Mouse (Mus musculus) embryonic facial prominence, embryonic 11.5 days (tissue): Measurements from ENCODE around the gene Asb8. TPM values are rescaled to one million over a fixed set of nuclear protein-coding genes. Genes with fewer than 3 reads are reported as not detected.

Experiments
- ATAC-seq: fragments of 200-750 bp; cut with Nextera tagmentation; replicated peaks from 2 replicates; pipeline ENCODE4 v1.8.0; 2017; ENCODE audit warnings: low read depth; ENCODE audit not compliant: insufficient number of reproducible peaks, low FRiP score, low TSS enrichment
- DNase-seq: peaks from one replicate; pipeline ENCODE4 v3.0.0-alpha.2; 2015; ENCODE audit warnings: low spot score
- H3K27ac ChIP-seq: fragments of 300-500 bp; sonication (generic); replicated peaks from 2 replicates; pipeline ENCODE4 v1.5.1; 2014; ENCODE audit warnings: mild to moderate bottlenecking, low read depth, low read length, control low read depth
- H3K27me3 ChIP-seq: fragments of 300-500 bp; sonication (generic); 2 replicates; pipeline ENCODE4 v1.6.1; 2014; ENCODE audit warnings: mild to moderate bottlenecking, low read length, moderate library complexity, mixed read lengths; ENCODE audit not compliant: control insufficient read depth, insufficient read depth
- H3K36me3 ChIP-seq: fragments of 300-500 bp; sonication (generic); replicated peaks from 2 replicates; pipeline ENCODE4 v1.6.1; 2014; ENCODE audit warnings: low read depth, mild to moderate bottlenecking, low read length, moderate library complexity, mixed read lengths; ENCODE audit not compliant: control insufficient read depth, insufficient read depth
- H3K4me1 ChIP-seq: fragments of 300-500 bp; sonication (generic); 2 replicates; pipeline ENCODE4 v1.6.1; 2014; ENCODE audit warnings: low read length, mixed read lengths; ENCODE audit not compliant: control insufficient read depth, insufficient read depth
- H3K4me2 ChIP-seq: fragments of 300-500 bp; sonication (generic); 2 replicates; pipeline ENCODE4 v1.6.1; 2014; ENCODE audit warnings: low read depth, mild to moderate bottlenecking, control low read depth, low read length, moderate library complexity
- H3K4me3 ChIP-seq: fragments of 300-500 bp; sonication (generic); 2 replicates; pipeline ENCODE4 v1.5.1; 2014; ENCODE audit warnings: low read depth, low read length, control low read depth
- H3K9ac ChIP-seq: fragments of 300-500 bp; sonication (generic); replicated peaks from 2 replicates; pipeline ENCODE4 v1.6.1; 2014; ENCODE audit warnings: mild to moderate bottlenecking, control low read depth, low read length
- H3K9me3 ChIP-seq: fragments of 300-500 bp; sonication (generic); replicated peaks from 2 replicates; pipeline ENCODE4 v1.6.1; 2016; ENCODE audit warnings: mild to moderate bottlenecking, low read length, inconsistent platforms, mixed read lengths; ENCODE audit not compliant: control insufficient read depth
- WGBS: fragments of 180-500 bp; shearing (Covaris S2); extraction: QIAGEN DNeasy Blood & Tissue Kit; methylation state at CpG from one replicate; pipeline ENCODE4 v1.1.7; 2014; 5-methylcytosine and 5-hydroxymethylcytosine counted together
- polyA plus RNA-seq: library from polyadenylated mRNA; unstranded; fragments of >200 nt; fragmentation: Nextera tagmentation; extraction: Ambion mirVana; gene quantifications from 2 replicates; pipeline ENCODE4 v1.2.1, GENCODE M21; 2014

Gene Asb8
- polyA plus RNA-seq, 1 experiment from 2014 or later: 47.8 TPM

- no peaks in the 10 kb centered on the region for H3K27me3 ChIP-seq
- H3K27ac ChIP-seq: no peak overlapping the region
- H3K4me3 ChIP-seq: no peak overlapping the region
- H3K4me2 ChIP-seq: no peak overlapping the region
- H3K9me3 ChIP-seq: no peaks in the 10 kb centered on the region
- peaks cover 9% of the 10 kb centered on the region for H3K36me3 ChIP-seq
- DNase-seq (no peak), ATAC-seq (no peak)
- 92% methylated on average over 4 of the region's 4 CpGs for WGBS
- no peaks in the 10 kb centered on the region for H3K4me1 ChIP-seq
- no peak overlapping the region for H3K9ac ChIP-seq
Observed at GRCm38 (mm10) chr15:98131001-98131400, 34.4 kb downstream of the Asb8 start.

- H3K4me1 ChIP-seq: no peaks in the 10 kb centered on the region
- no peaks in the 10 kb centered on the region for H3K27me3 ChIP-seq
- WGBS: 92% methylated on average over 20 of the region's 20 CpGs
- H3K9ac ChIP-seq: no peak overlapping the region
- no peak overlapping the region for H3K27ac ChIP-seq
- no peak overlapping the region for H3K4me3 ChIP-seq
- no peak overlapping the region for H3K4me2 ChIP-seq
- no peaks in the 10 kb centered on the region for H3K9me3 ChIP-seq
- DNase-seq: no peak
- no peak for ATAC-seq
- peaks cover 3% of the 10 kb centered on the region for H3K36me3 ChIP-seq
Observed at GRCm38 (mm10) chr15:98120831-98121230, 44.6 kb downstream of the Asb8 start.

GRCm38 (mm10) chr15:98119363-98119762, 46.1 kb downstream of the Asb8 start:
- ATAC-seq: no peak
- H3K9me3 ChIP-seq: no peaks in the 10 kb centered on the region
- H3K4me1 ChIP-seq: no peaks in the 10 kb centered on the region
- H3K27me3 ChIP-seq: no peaks in the 10 kb centered on the region
- DNase-seq: no peak
- 83% methylated on average over 12 of the region's 12 CpGs for WGBS
- H3K36me3 ChIP-seq: peaks cover 3% of the 10 kb centered on the region
- no peak overlapping the region for H3K4me3 ChIP-seq
- H3K4me2 ChIP-seq: no peak overlapping the region
- no peak overlapping the region for H3K27ac ChIP-seq
- no peak overlapping the region for H3K9ac ChIP-seq

- ATAC-seq (no peak), DNase-seq (no peak)
- no peaks in the 10 kb centered on the region for H3K27me3 ChIP-seq
- no peak overlapping the region for H3K4me3 ChIP-seq
- WGBS: 79% methylated on average over 5 of the region's 5 CpGs
- H3K36me3 ChIP-seq: no peaks in the 10 kb centered on the region; the same call in 1 of the 2 replicates
- H3K9me3 ChIP-seq: no peaks in the 10 kb centered on the region
- H3K4me1 ChIP-seq: no peaks in the 10 kb centered on the region
- H3K4me2 ChIP-seq: no peak overlapping the region
- H3K27ac ChIP-seq: no peak overlapping the region
- H3K9ac ChIP-seq: no peak overlapping the region
Observed at GRCm38 (mm10) chr15:98116287-98116686, 49.1 kb downstream of the Asb8 start.

- Histone ChIP-seq H3K36me3 (no peaks in the 10 kb centered on the region), H3K9ac (no peak overlapping the region), H3K4me1 (no peaks in the 10 kb centered on the region), H3K4me3 (no peak overlapping the region), H3K27me3 (no peaks in the 10 kb centered on the region), H3K9me3 (no peaks in the 10 kb centered on the region), H3K4me2 (no peak overlapping the region), H3K27ac (no peak overlapping the region)
- DNase-seq: no peak
- WGBS: 92% methylated on average over 9 of the region's 9 CpGs
- ATAC-seq: no peak
Observed at GRCm38 (mm10) chr15:98115779-98116163, 49.7 kb downstream of the Asb8 start.

GRCm38 (mm10) chr15:98114852-98115778, 50.3 kb downstream of the Asb8 start:
- no peaks in the 10 kb centered on the region for H3K36me3 ChIP-seq
- no peak overlapping the region for H3K27ac ChIP-seq
- no peaks in the 10 kb centered on the region for H3K27me3 ChIP-seq
- no peaks in the 10 kb centered on the region for H3K4me1 ChIP-seq
- no peak overlapping the region for H3K4me2 ChIP-seq
- H3K9me3 ChIP-seq: no peaks in the 10 kb centered on the region
- no peak for ATAC-seq
- 82% methylated on average over 10 of the region's 10 CpGs for WGBS
- H3K4me3 ChIP-seq: no peak overlapping the region
- no peak overlapping the region for H3K9ac ChIP-seq
- DNase-seq: no peak

- H3K27ac ChIP-seq: no peak overlapping the region
- 86% methylated on average over 10 of the region's 10 CpGs for WGBS
- H3K36me3 ChIP-seq: no peaks in the 10 kb centered on the region
- ATAC-seq: no peak
- H3K4me2 ChIP-seq: no peak overlapping the region
- no peak for DNase-seq
- H3K4me3 ChIP-seq: no peak overlapping the region
- no peaks in the 10 kb centered on the region for H3K4me1 ChIP-seq
- no peaks in the 10 kb centered on the region for H3K9me3 ChIP-seq
- no peaks in the 10 kb centered on the region for H3K27me3 ChIP-seq
- no peak overlapping the region for H3K9ac ChIP-seq
Observed at GRCm38 (mm10) chr15:98114098-98114851, 51.1 kb downstream of the Asb8 start.

GRCm38 (mm10) chr15:98111791-98112190, 53.6 kb downstream of the Asb8 start:
- 83% methylated on average over 5 of the region's 5 CpGs for WGBS
- H3K36me3 ChIP-seq: no peaks in the 10 kb centered on the region
- no peak for DNase-seq
- H3K9ac ChIP-seq: no peak overlapping the region
- H3K27ac ChIP-seq: no peak overlapping the region
- H3K4me1 ChIP-seq: no peaks in the 10 kb centered on the region; the same call in 1 of the 2 replicates
- H3K4me3 ChIP-seq: no peak overlapping the region
- H3K9me3 ChIP-seq: no peaks in the 10 kb centered on the region
- H3K27me3 ChIP-seq: no peaks in the 10 kb centered on the region
- H3K4me2 ChIP-seq: no peak overlapping the region
- no peak for ATAC-seq
